Mouse (Mus musculus) liver, adult (tissue): Measurements from ENCODE around the gene Rbm38.

ENCODE experiments used
- GATA4 ChIP-seq: IDR thresholded peaks from 2 replicates; pipeline ENCODE4 v1.6.1; 2014; ENCODE audit warnings: mild to moderate bottlenecking, low read length; ENCODE audit not compliant: insufficient replicate concordance

Rbm38 gene

GRCm38 (mm10) chr2:173056303-173056881 is 36.1 kb downstream of the Rbm38 start:
- TF ChIP-seq GATA4, result no peak

GRCm38 (mm10) chr2:173056882-173057315 is 36.6 kb downstream of the Rbm38 start:
- no peak for TF ChIP-seq GATA4

- TF ChIP-seq GATA4, result no peak
Observed at GRCm38 (mm10) chr2:173057623-173058022, 37.3 kb downstream of the Rbm38 start.

- no peak for TF ChIP-seq GATA4
Observed at GRCm38 (mm10) chr2:173058263-173058662, 38.0 kb downstream of the Rbm38 start.

- no peak for TF ChIP-seq GATA4
Observed at GRCm38 (mm10) chr2:173060450-173060849, 40.2 kb downstream of the Rbm38 start.

GRCm38 (mm10) chr2:173061443-173062351 is 41.4 kb downstream of the Rbm38 start:
- no peak for TF ChIP-seq GATA4

DNA sequence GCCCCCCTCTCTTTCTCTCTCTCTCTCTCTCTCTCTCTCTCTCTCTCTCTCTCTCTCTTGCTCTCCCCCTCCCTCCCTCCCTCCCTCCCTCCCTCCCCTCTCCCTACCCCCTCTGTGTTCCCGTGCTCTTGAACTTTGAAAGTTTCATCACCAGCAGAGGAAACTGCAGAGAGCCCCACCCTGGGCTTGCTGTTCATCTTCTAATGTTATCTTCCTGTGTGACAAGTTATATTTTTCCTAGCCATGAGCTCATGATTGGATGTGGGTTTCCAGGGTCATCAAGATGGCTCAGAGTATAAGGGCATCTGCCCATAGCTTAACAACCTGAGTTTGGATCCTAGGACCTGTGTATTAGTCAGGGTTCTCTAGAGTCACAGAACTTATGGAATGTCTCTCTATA is 42.9 kb downstream of the Rbm38 start:
- TF ChIP-seq GATA4, result no peak

DNA sequence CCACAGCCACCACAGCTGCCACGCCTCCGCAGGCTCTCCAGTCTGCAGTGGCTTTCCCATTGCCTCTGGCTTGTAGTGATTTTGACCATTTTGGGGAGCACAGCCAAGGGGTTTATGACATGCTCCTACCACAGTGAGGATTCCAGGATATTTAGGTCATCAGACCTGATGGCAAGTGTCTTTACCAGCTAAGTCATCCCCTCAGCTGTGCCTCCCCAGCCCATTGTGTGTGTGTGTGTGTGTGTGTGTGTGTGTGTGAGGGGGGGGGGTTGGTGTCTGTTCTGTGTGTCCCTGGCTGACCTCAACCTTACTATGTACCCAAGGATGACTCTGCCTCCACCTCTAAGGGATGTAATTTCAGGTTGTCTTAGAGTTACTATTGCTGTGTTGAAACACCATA is 44.6 kb downstream of the Rbm38 start:
- TF ChIP-seq GATA4, result no peak

- no peak for TF ChIP-seq GATA4
Observed at GRCm38 (mm10) chr2:173072948-173073347, 52.6 kb downstream of the Rbm38 start.

DNA sequence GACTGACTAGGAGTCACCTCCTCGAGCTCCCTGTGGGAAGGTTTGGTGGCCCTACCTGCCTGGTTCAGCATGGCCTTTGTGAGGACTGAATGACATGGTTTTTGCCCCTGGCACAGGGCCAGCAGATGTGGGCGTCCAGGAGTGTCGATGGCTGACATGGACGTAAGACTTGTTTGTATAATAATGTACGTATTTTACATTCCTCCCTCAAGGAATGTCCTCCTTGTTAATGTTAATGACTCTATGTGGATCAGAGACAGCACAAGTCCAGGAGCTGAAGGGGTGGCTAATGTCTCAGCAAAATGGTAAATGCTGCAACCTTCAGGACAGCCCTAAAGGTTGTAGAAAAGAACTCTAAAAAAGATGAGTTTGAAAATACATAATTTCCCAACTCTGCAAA is 53.4 kb downstream of the Rbm38 start:
- no peak for TF ChIP-seq GATA4

DNA sequence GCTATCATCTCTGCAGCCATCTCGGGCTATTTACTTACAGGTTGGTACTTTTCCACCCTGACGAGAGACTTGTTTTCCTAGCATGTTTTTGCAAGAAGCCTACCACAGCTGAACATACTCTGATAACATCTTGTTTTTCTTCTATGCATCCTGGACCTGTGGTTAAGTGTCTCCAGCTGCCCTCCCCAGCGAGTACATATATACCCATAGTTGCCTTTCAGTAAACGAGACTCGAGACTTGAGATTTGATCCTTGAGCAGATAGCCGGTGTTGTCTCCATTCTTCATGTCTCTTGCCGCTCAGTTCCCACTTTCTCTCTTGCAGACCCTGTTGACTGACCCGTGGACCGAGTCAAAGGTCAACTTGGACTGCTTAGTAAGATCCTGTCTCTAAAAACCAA is 56.6 kb downstream of the Rbm38 start:
- TF ChIP-seq GATA4, result no peak

- no peak for TF ChIP-seq GATA4
Observed at GRCm38 (mm10) chr2:173079766-173080549, 59.7 kb downstream of the Rbm38 start.

- no peak for TF ChIP-seq GATA4
Observed at GRCm38 (mm10) chr2:173080785-173081241, 60.5 kb downstream of the Rbm38 start.

- no peak for TF ChIP-seq GATA4
Observed at GRCm38 (mm10) chr2:173082706-173083105, 62.4 kb downstream of the Rbm38 start.

- no peak for TF ChIP-seq GATA4
Observed at GRCm38 (mm10) chr2:173083106-173083505, 62.8 kb downstream of the Rbm38 start.
